Mouse (Mus musculus) kidney, embryonic 14.5 days (tissue): Measurements from ENCODE around the gene Antxr2. TPM values are rescaled to one million over a fixed set of nuclear protein-coding genes. Genes with fewer than 3 reads are reported as not detected.

Source experiments
- ATAC-seq: fragments of 200-750 bp; cut with Nextera tagmentation; 2 replicates; pipeline ENCODE4 v1.8.0; 2017; ENCODE audit warnings: moderate number of reproducible peaks, mild to moderate bottlenecking, moderate TSS enrichment, moderate library complexity; ENCODE audit not compliant: low FRiP score, low TSS enrichment
- H3K27ac ChIP-seq: fragments of 300-500 bp; sonication (generic); 2 replicates; pipeline ENCODE4 v1.5.1; 2014; ENCODE audit warnings: low read depth, mild to moderate bottlenecking, low read length, moderate library complexity, mixed read lengths
- H3K27me3 ChIP-seq: fragments of 300-500 bp; sonication (generic); 2 replicates; pipeline ENCODE4 v1.6.1; 2014; ENCODE audit warnings: mild to moderate bottlenecking, low read length; ENCODE audit not compliant: control insufficient read depth, insufficient read depth
- H3K36me3 ChIP-seq: fragments of 300-500 bp; sonication (generic); 2 replicates; pipeline ENCODE4 v1.6.1; 2014; ENCODE audit warnings: low read length, mixed read lengths; ENCODE audit not compliant: control insufficient read depth, insufficient read depth
- H3K4me1 ChIP-seq: fragments of 300-500 bp; sonication (generic); 2 replicates; pipeline ENCODE4 v1.6.1; 2014; ENCODE audit warnings: low read length, mixed read lengths; ENCODE audit not compliant: control insufficient read depth, insufficient read depth
- H3K4me2 ChIP-seq: fragments of 300-500 bp; sonication (generic); replicated peaks from 2 replicates; pipeline ENCODE4 v1.6.1; 2014; ENCODE audit warnings: low read depth, mild to moderate bottlenecking, low read length
- H3K4me3 ChIP-seq: fragments of 300-500 bp; sonication (generic); 2 replicates; pipeline ENCODE4 v1.5.1; 2014; ENCODE audit warnings: mild to moderate bottlenecking, low read length
- H3K9ac ChIP-seq: fragments of 300-500 bp; sonication (generic); 2 replicates; pipeline ENCODE4 v1.6.1; 2014; ENCODE audit warnings: low read depth, mild to moderate bottlenecking, low read length, moderate library complexity
- H3K9me3 ChIP-seq: fragments of 300-500 bp; sonication (generic); 2 replicates; pipeline ENCODE4 v1.6.1; 2016; ENCODE audit warnings: low read length; ENCODE audit not compliant: control insufficient read depth
- WGBS: fragments of 180-500 bp; shearing (Covaris S2); extraction: QIAGEN DNeasy Blood & Tissue Kit; methylation state at CpG from one replicate; pipeline ENCODE4 v1.1.7; 2014; 5-methylcytosine and 5-hydroxymethylcytosine counted together
- polyA plus RNA-seq: library from polyadenylated mRNA; unstranded; fragments of >200 nt; fragmentation: Nextera tagmentation; extraction: Ambion mirVana; gene quantifications from 2 replicates; pipeline ENCODE4 v1.2.1, GENCODE M21; 2014

The Antxr2 gene
- 8.2 and 18.5 TPM in 2 replicates for polyA plus RNA-seq

- Histone ChIP-seq H3K36me3 (peaks cover 6% of the 10 kb centered on the region; the same call in 1 of the 2 replicates), H3K9ac (peak within 1 kb of the TSS; percentile 81), H3K4me1 (peaks cover 23% of the 10 kb centered on the region), H3K9me3 (no peaks in the 10 kb centered on the region), H3K4me2 (peak within 1 kb of the TSS; percentile 58), H3K4me3 (peak within 1 kb of the TSS; percentile 67), H3K27me3 (no peaks in the 10 kb centered on the region), H3K27ac (peak within 1 kb of the TSS; percentile 74)
- peak; percentile 81 for ATAC-seq
- 3% methylated on average over 58 of the region's 58 CpGs for WGBS
Observed at GRCm38 (mm10) chr5:98030902-98031641, at the start of gene Antxr2. Gene Antxr2 (minus strand): TSS chr5:98031043.

GRCm38 (mm10) chr5:98076612-98077011 is 45.8 kb upstream of the Antxr2 start:
- no peaks in the 10 kb centered on the region for H3K36me3 ChIP-seq
- H3K4me1 ChIP-seq, result no peaks in the 10 kb centered on the region
- H3K9me3 ChIP-seq, result no peaks in the 10 kb centered on the region
- WGBS, result 66% methylated on average over 3 of the region's 3 CpGs
- no peak overlapping the region for H3K27ac ChIP-seq
- H3K4me3 ChIP-seq, result no peak overlapping the region
- H3K9ac ChIP-seq, result no peak overlapping the region
- H3K27me3 ChIP-seq, result no peaks in the 10 kb centered on the region
- no peak overlapping the region for H3K4me2 ChIP-seq
- ATAC-seq, result no peak

GRCm38 (mm10) chr5:98069191-98069590 is 38.3 kb upstream of the Antxr2 start:
- H3K27ac ChIP-seq, result no peak overlapping the region
- H3K4me2 ChIP-seq, result no peak overlapping the region
- no peak for ATAC-seq
- no peaks in the 10 kb centered on the region for H3K36me3 ChIP-seq
- H3K27me3 ChIP-seq, result no peaks in the 10 kb centered on the region
- no peaks in the 10 kb centered on the region for H3K4me1 ChIP-seq
- no peak overlapping the region for H3K9ac ChIP-seq
- WGBS, result 50% methylated on average over 4 of the region's 4 CpGs
- H3K4me3 ChIP-seq, result no peak overlapping the region
- no peaks in the 10 kb centered on the region for H3K9me3 ChIP-seq

- no peak overlapping the region for H3K27ac ChIP-seq
- ATAC-seq, result no peak
- H3K4me2 ChIP-seq, result no peak overlapping the region
- no peaks in the 10 kb centered on the region for H3K36me3 ChIP-seq
- H3K27me3 ChIP-seq, result no peaks in the 10 kb centered on the region
- no peak overlapping the region for H3K9ac ChIP-seq
- H3K4me1 ChIP-seq, result no peaks in the 10 kb centered on the region
- no peaks in the 10 kb centered on the region for H3K9me3 ChIP-seq
- WGBS, result 97% methylated on average over 6 of the region's 6 CpGs
- H3K4me3 ChIP-seq, result no peak overlapping the region
Observed at GRCm38 (mm10) chr5:98055275-98055674, 24.4 kb upstream of the Antxr2 start.

- Histone ChIP-seq H3K4me2 (no peak overlapping the region), H3K4me1 (no peaks in the 10 kb centered on the region), H3K36me3 (no peaks in the 10 kb centered on the region), H3K27ac (no peak overlapping the region), H3K9me3 (no peaks in the 10 kb centered on the region), H3K4me3 (no peak overlapping the region), H3K27me3 (no peaks in the 10 kb centered on the region), H3K9ac (no peak overlapping the region)
- no peak for ATAC-seq
- WGBS, result 81% methylated on average over 1 of the region's 1 CpGs
Observed at GRCm38 (mm10) chr5:98054834-98055233, 24.0 kb upstream of the Antxr2 start.

- Histone ChIP-seq H3K4me1 (0 out of 2 replicates have a peak, but pooled peaks cover 1% of the 10 kb centered on the region), H3K36me3 (no peaks in the 10 kb centered on the region), H3K4me2 (no peak overlapping the region), H3K9ac (no peak overlapping the region), H3K4me3 (no peak overlapping the region), H3K27me3 (no peaks in the 10 kb centered on the region), H3K9me3 (no peaks in the 10 kb centered on the region), H3K27ac (no peak overlapping the region)
- ATAC-seq, result no peak
- 85% methylated on average over 2 of the region's 2 CpGs for WGBS
Observed at GRCm38 (mm10) chr5:98034928-98035327, 4.1 kb upstream of the Antxr2 start.

- Histone ChIP-seq H3K9ac (no peak overlapping the region), H3K27me3 (no peaks in the 10 kb centered on the region), H3K27ac (no peak overlapping the region), H3K4me1 (0 out of 2 replicates have a peak, but pooled peaks cover 8% of the 10 kb centered on the region), H3K9me3 (no peaks in the 10 kb centered on the region), H3K4me2 (no peak overlapping the region), H3K36me3 (no peaks in the 10 kb centered on the region), H3K4me3 (no peak overlapping the region)
- 55% methylated on average over 2 of the region's 2 CpGs for WGBS
- ATAC-seq, result no peak
Observed at GRCm38 (mm10) chr5:98034207-98034606, 3.4 kb upstream of the Antxr2 start.

GRCm38 (mm10) chr5:98032803-98033420 is 2.1 kb upstream of the Antxr2 start:
- Histone ChIP-seq H3K4me3 (no peak overlapping the region), H3K27ac (no peak overlapping the region), H3K9me3 (no peaks in the 10 kb centered on the region), H3K36me3 (no peaks in the 10 kb centered on the region), H3K9ac (no peak overlapping the region), H3K4me1 (peaks cover 20% of the 10 kb centered on the region), H3K27me3 (no peaks in the 10 kb centered on the region), H3K4me2 (no peak overlapping the region)
- WGBS, result 77% methylated on average over 7 of the region's 7 CpGs
- no peak for ATAC-seq
